Mouse (Mus musculus) stomach, embryonic 14.5 days (tissue): ENCODE results near the gene Fam71a. TPM values are rescaled to one million over a fixed set of nuclear protein-coding genes. Genes with fewer than 3 reads are reported as not detected.

Experiments used
- ATAC-seq: fragments of 200-750 bp; cut with Nextera tagmentation; 2 replicates; pipeline ENCODE4 v1.8.0; 2017; ENCODE audit warnings: low read depth, moderate TSS enrichment; ENCODE audit not compliant: insufficient number of reproducible peaks, insufficient read depth, low FRiP score
- H3K27ac ChIP-seq: fragments of 300-500 bp; sonication (generic); 2 replicates; pipeline ENCODE4 v1.5.1; 2014; ENCODE audit warnings: mild to moderate bottlenecking, low read length, moderate library complexity, mixed read lengths
- H3K27me3 ChIP-seq: fragments of 300-500 bp; sonication (generic); 2 replicates; pipeline ENCODE4 v1.6.1; 2014; ENCODE audit warnings: low read length, control low read depth, mixed read lengths; ENCODE audit not compliant: control insufficient read depth, insufficient read depth
- H3K36me3 ChIP-seq: fragments of 300-500 bp; sonication (generic); 2 replicates; pipeline ENCODE4 v1.6.1; 2014; ENCODE audit warnings: mild to moderate bottlenecking, control low read depth, low read length, moderate library complexity, mixed read lengths; ENCODE audit not compliant: control insufficient read depth, insufficient read depth
- H3K4me1 ChIP-seq: fragments of 300-500 bp; sonication (generic); 2 replicates; pipeline ENCODE4 v1.6.1; 2014; ENCODE audit warnings: low read length, control low read depth, mixed read lengths; ENCODE audit not compliant: control insufficient read depth, insufficient read depth
- H3K4me2 ChIP-seq: fragments of 300-500 bp; sonication (generic); replicated peaks from 2 replicates; pipeline ENCODE4 v1.6.1; 2014; ENCODE audit warnings: low read depth, low read length, control low read depth
- H3K4me3 ChIP-seq: fragments of 300-500 bp; sonication (generic); 2 replicates; pipeline ENCODE4 v1.5.1; 2014; ENCODE audit warnings: low read depth, low read length, control low read depth
- H3K9ac ChIP-seq: fragments of 300-500 bp; sonication (generic); replicated peaks from 2 replicates; pipeline ENCODE4 v1.6.1; 2014; ENCODE audit warnings: low read depth, mild to moderate bottlenecking, control low read depth, low read length, moderate library complexity, mixed read lengths
- H3K9me3 ChIP-seq: fragments of 300-500 bp; sonication (generic); 2 replicates; pipeline ENCODE4 v1.6.1; 2016; ENCODE audit warnings: low read depth, low read length, control low read depth; ENCODE audit not compliant: control insufficient read depth
- WGBS: fragments of 180-500 bp; shearing (Covaris S2); extraction: QIAGEN DNeasy Blood & Tissue Kit; methylation state at CpG from one replicate; pipeline ENCODE4 v1.1.7; 2014; 5-methylcytosine and 5-hydroxymethylcytosine counted together
- polyA plus RNA-seq: library from polyadenylated mRNA; unstranded; fragments of >200 nt; fragmentation: Nextera tagmentation; extraction: Ambion mirVana; gene quantifications from 2 replicates; pipeline ENCODE4 v1.2.1, GENCODE M21; 2014

Fam71a gene
- polyA plus RNA-seq, 1 experiment from 2014 or later, result not detected

- Histone ChIP-seq H3K9me3 (no peaks in the 10 kb centered on the region), H3K4me2 (no peak overlapping the region), H3K4me3 (no peak overlapping the region), H3K9ac (no peak overlapping the region), H3K36me3 (no peaks in the 10 kb centered on the region), H3K27me3 (no peaks in the 10 kb centered on the region), H3K4me1 (no peaks in the 10 kb centered on the region; the same call in 1 of the 2 replicates), H3K27ac (no peak overlapping the region)
- 86% methylated on average over 6 of the region's 6 CpGs for WGBS
- ATAC-seq, result no peak
Measured at GRCm38 (mm10) chr1:191196016-191196415, 31.4 kb upstream of the Fam71a start.

GRCm38 (mm10) chr1:191193657-191194424 is 29.2 kb upstream of the Fam71a start:
- 0 out of 2 replicates have a peak, but pooled peaks have one; percentile 37 for ATAC-seq
- H3K27me3 ChIP-seq, result no peaks in the 10 kb centered on the region
- WGBS, result 34% methylated on average over 14 of the region's 14 CpGs
- no peak overlapping the region for H3K4me3 ChIP-seq
- H3K4me2 ChIP-seq, result no peak overlapping the region
- no peaks in the 10 kb centered on the region for H3K9me3 ChIP-seq
- H3K36me3 ChIP-seq, result no peaks in the 10 kb centered on the region
- H3K27ac ChIP-seq, result 0 out of 2 replicates have a peak overlapping the region, but pooled peaks have one; percentile 23
- no peaks in the 10 kb centered on the region; the same call in 1 of the 2 replicates for H3K4me1 ChIP-seq
- no peak overlapping the region for H3K9ac ChIP-seq

GRCm38 (mm10) chr1:191192751-191193150 is 28.1 kb upstream of the Fam71a start:
- Histone ChIP-seq H3K4me1 (no peaks in the 10 kb centered on the region; the same call in 1 of the 2 replicates), H3K4me2 (no peak overlapping the region), H3K27ac (no peak overlapping the region), H3K9me3 (no peaks in the 10 kb centered on the region), H3K27me3 (no peaks in the 10 kb centered on the region), H3K36me3 (no peaks in the 10 kb centered on the region), H3K9ac (no peak overlapping the region), H3K4me3 (no peak overlapping the region)
- no peak for ATAC-seq
- 87% methylated on average over 6 of the region's 6 CpGs for WGBS

- WGBS, result 37% methylated on average over 6 of the region's 6 CpGs
- Histone ChIP-seq H3K36me3 (no peaks in the 10 kb centered on the region), H3K4me3 (no peak overlapping the region), H3K4me1 (no peaks in the 10 kb centered on the region; the same call in 1 of the 2 replicates), H3K27ac (no peak overlapping the region), H3K4me2 (no peak overlapping the region), H3K27me3 (no peaks in the 10 kb centered on the region), H3K9ac (no peak overlapping the region), H3K9me3 (no peaks in the 10 kb centered on the region)
- ATAC-seq, result no peak
Measured at GRCm38 (mm10) chr1:191192213-191192612, 27.6 kb upstream of the Fam71a start.

GRCm38 (mm10) chr1:191189671-191190372 is 25.2 kb upstream of the Fam71a start:
- 42% methylated on average over 6 of the region's 6 CpGs for WGBS
- no peaks in the 10 kb centered on the region for H3K36me3 ChIP-seq
- no peak overlapping the region for H3K27ac ChIP-seq
- no peak for ATAC-seq
- H3K4me1 ChIP-seq, result peaks cover 12% of the 10 kb centered on the region
- H3K4me3 ChIP-seq, result no peak overlapping the region
- H3K27me3 ChIP-seq, result peaks cover 3% of the 10 kb centered on the region; the same call in 1 of the 2 replicates
- no peaks in the 10 kb centered on the region for H3K9me3 ChIP-seq
- no peak overlapping the region for H3K9ac ChIP-seq
- no peak overlapping the region for H3K4me2 ChIP-seq

- peak overlapping the region; percentile 98 for H3K4me2 ChIP-seq
- no peak overlapping the region; the same call in 1 of the 2 replicates for H3K27ac ChIP-seq
- H3K4me1 ChIP-seq, result peaks cover 19% of the 10 kb centered on the region
- no peak overlapping the region for H3K9ac ChIP-seq
- no peaks in the 10 kb centered on the region for H3K9me3 ChIP-seq
- no peaks in the 10 kb centered on the region for H3K36me3 ChIP-seq
- no peak for ATAC-seq
- peaks cover 3% of the 10 kb centered on the region; the same call in 1 of the 2 replicates for H3K27me3 ChIP-seq
- 0 out of 2 replicates have a peak overlapping the region, but pooled peaks have one; percentile 49 for H3K4me3 ChIP-seq
- 5% methylated on average over 7 of the region's 7 CpGs for WGBS
Measured at GRCm38 (mm10) chr1:191186386-191186770, 21.8 kb upstream of the Fam71a start.

GRCm38 (mm10) chr1:191185761-191186385 is 21.3 kb upstream of the Fam71a start:
- Histone ChIP-seq H3K4me1 (peaks cover 19% of the 10 kb centered on the region), H3K36me3 (no peaks in the 10 kb centered on the region), H3K27me3 (peaks cover 3% of the 10 kb centered on the region; the same call in 1 of the 2 replicates), H3K9me3 (no peaks in the 10 kb centered on the region), H3K9ac (no peak overlapping the region), H3K4me2 (peak overlapping the region; percentile 98), H3K27ac (no peak overlapping the region), H3K4me3 (peak overlapping the region; percentile 49)
- 1% methylated on average over 16 of the region's 16 CpGs for WGBS
- no peak for ATAC-seq

- H3K36me3 ChIP-seq, result no peaks in the 10 kb centered on the region
- no peak overlapping the region for H3K9ac ChIP-seq
- peaks cover 19% of the 10 kb centered on the region for H3K4me1 ChIP-seq
- peak overlapping the region; percentile 98 for H3K4me2 ChIP-seq
- H3K4me3 ChIP-seq, result peak overlapping the region; percentile 49
- H3K27me3 ChIP-seq, result peaks cover 3% of the 10 kb centered on the region; the same call in 1 of the 2 replicates
- WGBS, result under 1% methylated on average over 22 of the region's 22 CpGs
- H3K27ac ChIP-seq, result no peak overlapping the region
- ATAC-seq, result no peak
- H3K9me3 ChIP-seq, result no peaks in the 10 kb centered on the region
Measured at GRCm38 (mm10) chr1:191184841-191185251, 20.2 kb upstream of the Fam71a start.
